Mouse (Mus musculus) heart, embryonic 15.5 days (tissue): ENCODE data around the gene P2rx5. TPM values are rescaled to one million over a fixed set of nuclear protein-coding genes. Genes with fewer than 3 reads are reported as not detected.

Experiments used
- polyA plus RNA-seq: library from polyadenylated mRNA; unstranded; fragments of >200 nt; fragmentation: Nextera tagmentation; extraction: Ambion mirVana; gene quantifications from 2 replicates; pipeline ENCODE4 v1.2.1, GENCODE M21; 2015

The P2rx5 gene
- polyA plus RNA-seq, 1 experiment from 2014 or later = 2.0 TPM

Other genes starting within 250 kb of the P2rx5 start
- gene Atp2a3, start 199.3 kb upstream of the P2rx5 start, polyA plus RNA-seq = 3.8 and 11.6 TPM in 2 replicates
- gene P2rx1, start 161.3 kb upstream of the P2rx5 start, polyA plus RNA-seq = 1.7 and 2.9 TPM in 2 replicates
- gene Camkk1, start 141.4 kb upstream of the P2rx5 start, polyA plus RNA-seq = 2.7 and 4.0 TPM in 2 replicates
- 9.5 and 10.1 TPM in 2 replicates for gene Ncbp3, start 112.6 kb upstream of the P2rx5 start, polyA plus RNA-seq
- gene Itgae, start 69.8 kb upstream of the P2rx5 start, polyA plus RNA-seq = 0.30 and 1.8 TPM in 2 replicates
- gene Haspin, start 22.1 kb upstream of the P2rx5 start, polyA plus RNA-seq = 10.0 and 11.4 TPM in 2 replicates
- 90.7 and 98.9 TPM in 2 replicates for gene Emc6, start 16.6 kb downstream of the P2rx5 start, polyA plus RNA-seq
- 222 and 231 TPM in 2 replicates for gene Tax1bp3, start 16.7 kb downstream of the P2rx5 start, polyA plus RNA-seq
- gene Ctns, start 38.6 kb downstream of the P2rx5 start, polyA plus RNA-seq = 12.5 and 13.2 TPM in 2 replicates
- 0.76 and 1.1 TPM in 2 replicates for gene Shpk, start 39.0 kb downstream of the P2rx5 start, polyA plus RNA-seq
- 0.06 and 0.11 TPM in 2 replicates for gene Trpv1, start 73.9 kb downstream of the P2rx5 start, polyA plus RNA-seq
- gene Trpv3, start 107.0 kb downstream of the P2rx5 start, polyA plus RNA-seq = 0.11 TPM in 2 replicates
- gene Aspa, start 169.2 kb downstream of the P2rx5 start, polyA plus RNA-seq = 0.29 and 0.72 TPM in 2 replicates
- gene Gm49340, start 169.3 kb downstream of the P2rx5 start, polyA plus RNA-seq = not detected in 2 replicates
- gene Spata22, start 169.3 kb downstream of the P2rx5 start, polyA plus RNA-seq = not detected in 2 replicates
- gene Olfr20, start 190.4 kb downstream of the P2rx5 start, polyA plus RNA-seq = not detected in 2 replicates
- not detected in 2 replicates for gene Olfr376, start 210.8 kb downstream of the P2rx5 start, polyA plus RNA-seq
- not detected in 2 replicates for gene Olfr1, start 239.2 kb downstream of the P2rx5 start, polyA plus RNA-seq